14 mouse cellular contexts compared by ENCODE assay signal in the genomic region with DNA sequence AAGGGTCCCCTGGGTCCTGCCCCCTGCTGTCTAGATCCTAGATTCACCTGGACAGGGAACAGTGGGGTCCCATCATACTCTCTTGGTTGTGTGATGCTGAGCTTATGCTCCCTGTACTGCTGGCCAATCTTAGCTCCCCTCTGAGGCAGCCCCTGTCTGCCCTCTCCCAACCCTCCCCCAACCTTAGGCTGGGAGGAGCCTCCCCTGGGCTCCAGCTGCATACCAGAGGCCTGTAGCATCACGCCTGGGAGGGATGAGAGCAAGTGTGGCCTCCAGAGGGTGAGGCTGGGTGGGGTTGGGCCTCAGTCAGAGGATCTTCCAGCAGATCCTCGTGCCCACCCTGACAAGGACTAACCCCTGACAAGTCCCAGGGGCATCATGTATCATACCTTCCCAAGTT. TPM values are rescaled to one million over a fixed set of nuclear protein-coding genes. Genes with fewer than 3 reads are reported as not detected.
A peak's percentile ranks its signal among the peaks of the same experiment; 100 is the strongest.
DNase-seq lines count a peak whose midpoint lies in the region; ATAC-seq and TF ChIP-seq lines count a peak whose summit lies in the region.
"Had no signal": no experiment of that assay in that cellular context is flagged by ENCODE, and none has a peak within 500 bp of the region (broad histone marks: within the 10 kb centered on the region; RNA-seq: fewer than 3 reads in every experiment).

No protein-coding gene starts in this region.

- no peak overlapping the region for H3K4me2 ChIP-seq in embryonic facial prominence, embryonic 14.5 days (ENCODE audit: low read depth, low read length)
- H3K4me2 ChIP-seq in liver, postnatal 0 days (ENCODE audit: low read depth, low read length): peak overlapping the region; percentile 85
- no peak overlapping the region for H3K4me2 ChIP-seq in hindbrain, embryonic 14.5 days (replicated peaks)
- H3K4me2 ChIP-seq: midbrain, embryonic 11.5 days had no signal

- no peak overlapping the region for H3K4me3 ChIP-seq in embryonic facial prominence, embryonic 14.5 days (ENCODE audit: low read depth, low read length)
- peak overlapping the region; percentile 61; the same call in 1 of the 2 replicates for H3K4me3 ChIP-seq in liver, postnatal 0 days (ENCODE audit: low read depth, low read length)
- no peak overlapping the region for H3K4me3 ChIP-seq in hindbrain, embryonic 14.5 days (replicated peaks; ENCODE audit: low read length)
- H3K4me3 ChIP-seq: myocyte had no signal

- intact Hi-C loops in left cerebral cortex, postnatal 36 days (cut with DNase I): no loop called here

- TF ChIP-seq EP300 in liver, postnatal 0 days (IDR thresholded peaks at IDR 0.05; ENCODE audit: low read depth): no peak

- peaks cover 6% of the 10 kb centered on the region for H3K4me1 ChIP-seq in embryonic facial prominence, embryonic 14.5 days (ENCODE audit: control insufficient read depth, insufficient read depth, low read length)
- peaks cover 35% of the 10 kb centered on the region for H3K4me1 ChIP-seq in liver, postnatal 0 days (ENCODE audit: insufficient read depth)
- no peaks in the 10 kb centered on the region for H3K4me1 ChIP-seq in hindbrain, embryonic 14.5 days (replicated peaks; ENCODE audit: control insufficient read depth, insufficient read depth, low read length)

- no peaks in the 10 kb centered on the region for H3K9me3 ChIP-seq in embryonic facial prominence, embryonic 14.5 days (ENCODE audit: control insufficient read depth, low read length)
- H3K9me3 ChIP-seq in liver, postnatal 0 days (ENCODE audit: low read length): no peaks in the 10 kb centered on the region
- H3K9me3 ChIP-seq in hindbrain, embryonic 14.5 days (ENCODE audit: control insufficient read depth, low read length): no peaks in the 10 kb centered on the region

- no peak overlapping the region for H3K27ac ChIP-seq in embryonic facial prominence, embryonic 14.5 days (replicated peaks; ENCODE audit: low read depth, low read length)
- no peak overlapping the region for H3K27ac ChIP-seq in liver, postnatal 0 days (ENCODE audit: low read depth)
- H3K27ac ChIP-seq in hindbrain, embryonic 14.5 days: no peak overlapping the region

- no peak overlapping the region for H3K9ac ChIP-seq in embryonic facial prominence, embryonic 14.5 days (ENCODE audit: low read depth, low read length)
- H3K9ac ChIP-seq in liver, postnatal 0 days (replicated peaks): no peak overlapping the region
- H3K9ac ChIP-seq in hindbrain, embryonic 14.5 days: no peak overlapping the region

- peak; percentile 60 for ATAC-seq in embryonic facial prominence, embryonic 14.5 days (ENCODE audit: low read depth)
- no peak for ATAC-seq in liver, postnatal 0 days
- no peak for ATAC-seq in hindbrain, embryonic 14.5 days (ENCODE audit: low FRiP score)

- H3K36me3 ChIP-seq in embryonic facial prominence, embryonic 14.5 days (ENCODE audit: control insufficient read depth, insufficient read depth, low read length): no peaks in the 10 kb centered on the region
- H3K36me3 ChIP-seq in liver, postnatal 0 days (replicated peaks; ENCODE audit: insufficient read depth, low read length): no peaks in the 10 kb centered on the region
- no peaks in the 10 kb centered on the region for H3K36me3 ChIP-seq in hindbrain, embryonic 14.5 days (replicated peaks; ENCODE audit: control insufficient read depth, insufficient read depth)

- no peak for TF ChIP-seq CTCF in liver, postnatal 0 days (IDR thresholded peaks at IDR 0.05; ENCODE audit: low read depth)

- DNase-seq in kidney, adult 18-20 months: peak; percentile 24
- DNase-seq in kidney, postnatal 10 days: no peak
- DNase-seq in NIH3T3 (ENCODE audit: low read depth): peak; percentile 7
- peak; percentile 68 for DNase-seq in embryonic facial prominence, embryonic 14.5 days (ENCODE audit: low spot score)
- DNase-seq in liver, postnatal 0 days: no peak
- no peak for DNase-seq in hindbrain, embryonic 14.5 days (ENCODE audit: low spot score)
- DNase-seq in left cerebral cortex, postnatal 36 days (ENCODE audit: low spot score in 2 of 2): no peak
- DNase-seq: adrenal gland, postnatal 25 days; right cerebral cortex, postnatal 14 days; thymus, postnatal 25 days had no signal

- 44% methylated on average over 2 of the region's 2 CpGs for WGBS in embryonic facial prominence, embryonic 14.5 days
- WGBS in liver, postnatal 0 days (ENCODE audit: insufficient replicate concordance): 42% methylated on average over 2 of the region's 2 CpGs
- 47% methylated on average over 2 of the region's 2 CpGs for WGBS in hindbrain, embryonic 14.5 days

- peaks cover 28% of the 10 kb centered on the region for H3K27me3 ChIP-seq in embryonic facial prominence, embryonic 14.5 days (replicated peaks; ENCODE audit: control insufficient read depth, insufficient read depth, low read length)
- H3K27me3 ChIP-seq in liver, postnatal 0 days (ENCODE audit: insufficient read depth, low read length): peaks cover 12% of the 10 kb centered on the region; the same call in 1 of the 2 replicates
- H3K27me3 ChIP-seq in hindbrain, embryonic 14.5 days (ENCODE audit: control insufficient read depth, insufficient read depth, low read length): peaks cover 36% of the 10 kb centered on the region

RNA-seq across cellular contexts. Expression of a gene that starts 3.7 kb away (rescaled TPM):
- polyA plus RNA-seq in embryonic facial prominence, embryonic 14.5 days (2014; fragmentation: Nextera tagmentation; extraction: Ambion mirVana): 2.2 and 3.7 TPM in 2 replicates
- 2.2 and 2.4 TPM in 2 replicates for polyA plus RNA-seq in liver, postnatal 0 days (2015; fragmentation: Nextera tagmentation; extraction: Ambion mirVana)
- polyA plus RNA-seq in hindbrain, embryonic 14.5 days (2014; fragmentation: Nextera tagmentation; extraction: Ambion mirVana): 0.20 TPM in 2 replicates
- total RNA-seq in left cerebral cortex, postnatal 36 days (2021): under 1 TPM in 1 of 2 experiments, not detected in 1; 0.07 TPM
- total RNA-seq: common myeloid progenitor, adult 5-6 weeks had no signal
- polyA plus RNA-seq: myocyte had no signal

RNA-seq across cellular contexts. Expression of a gene that starts 33.0 kb away (rescaled TPM):
- 0.13 TPM in 1 of 2 replicates, not detected in the other for polyA plus RNA-seq in embryonic facial prominence, embryonic 14.5 days (2014; fragmentation: Nextera tagmentation; extraction: Ambion mirVana)
- not detected in 2 replicates for polyA plus RNA-seq in liver, postnatal 0 days (2015; fragmentation: Nextera tagmentation; extraction: Ambion mirVana)
- polyA plus RNA-seq in hindbrain, embryonic 14.5 days (2014; fragmentation: Nextera tagmentation; extraction: Ambion mirVana): not detected in 2 replicates
- total RNA-seq in left cerebral cortex, postnatal 36 days (2021): under 1 TPM; 0.22 to 0.23 TPM
- total RNA-seq: adrenal gland, postnatal 25 days; common myeloid progenitor, adult 5-6 weeks had no signal
- polyA plus RNA-seq: heart, embryonic 11.5 days; midbrain, embryonic 11.5 days had no signal

RNA-seq across cellular contexts. Expression of a gene that starts 34.5 kb away (rescaled TPM):
- 8.2 and 8.6 TPM in 2 replicates for polyA plus RNA-seq in embryonic facial prominence, embryonic 14.5 days (2014; fragmentation: Nextera tagmentation; extraction: Ambion mirVana)
- polyA plus RNA-seq in liver, postnatal 0 days (2015; fragmentation: Nextera tagmentation; extraction: Ambion mirVana): 6.3 and 6.7 TPM in 2 replicates
- polyA plus RNA-seq in hindbrain, embryonic 14.5 days (2014; fragmentation: Nextera tagmentation; extraction: Ambion mirVana): 8.1 and 10.1 TPM in 2 replicates
- total RNA-seq in left cerebral cortex, postnatal 36 days (2021): 1 to 10 TPM; 5.2 to 5.5 TPM

Comparison
In these comparisons a context has a peak if more than half of its experiments do, and no peak if none do; other contexts are left out.
1. DNase-seq: peak in kidney, adult 18-20 months (single experiment), NIH3T3 (single experiment) and embryonic facial prominence, embryonic 14.5 days (single experiment); none in kidney, postnatal 10 days (single experiment), liver, postnatal 0 days (single experiment), hindbrain, embryonic 14.5 days (single experiment) and left cerebral cortex, postnatal 36 days (0 of 2).